Mouse (Mus musculus) neutrophil, adult 5-6 weeks (primary cell): ENCODE measurements around the gene Proca1. TPM values are rescaled to one million over a fixed set of nuclear protein-coding genes. Genes with fewer than 3 reads are reported as not detected.
"Not testable (repeated sequence)": the region's sequence is repeated elsewhere in the genome, so short reads cannot be mapped to it uniquely, and the experiment has no call there.

Experiments
- ATAC-seq: fragments of 151-379, 151-347 bp; 2 replicates; pipeline ENCODE4 v1.8.0; 2017; ENCODE audit warnings: mild to moderate bottlenecking, moderate TSS enrichment; ENCODE audit not compliant: insufficient number of reproducible peaks, poor library complexity, low FRiP score, severe bottlenecking; ENCODE audit errors: extremely low read depth
- total RNA-seq: library from RNA; stranded (forward); fragments of 200-1000 nt; gene quantifications from 2 replicates; pipeline ENCODE4 v1.2.3, GENCODE M21; 2017

Gene Proca1
- total RNA-seq, 1 experiment from 2014 or later = not detected

GRCm38 (mm10) chr11:78178859-78179437 is 14.2 kb upstream of the Proca1 start:
- ATAC-seq = no peak

GRCm38 (mm10) chr11:78179438-78179999 is 13.7 kb upstream of the Proca1 start:
- no peak for ATAC-seq

- no peak for ATAC-seq
Observed at GRCm38 (mm10) chr11:78180081-78180761, 13.0 kb upstream of the Proca1 start.

- no peak for ATAC-seq
Observed at GRCm38 (mm10) chr11:78181830-78182357, 11.3 kb upstream of the Proca1 start.

GRCm38 (mm10) chr11:78182450-78182849 is 10.7 kb upstream of the Proca1 start:
- ATAC-seq = no peak

- ATAC-seq = peak; percentile 96
Observed at GRCm38 (mm10) chr11:78182961-78183844, 10.0 kb upstream of the Proca1 start, which contains the start of gene Rpl23a. Rpl23a (minus strand) TSS chr11:78183584.

GRCm38 (mm10) chr11:78183884-78184514 is 9.2 kb upstream of the Proca1 start:
- ATAC-seq = no peak

GRCm38 (mm10) chr11:78184702-78185101 is 8.5 kb upstream of the Proca1 start:
- not testable (repeated sequence) for ATAC-seq

GRCm38 (mm10) chr11:78188331-78189233 is 4.6 kb upstream of the Proca1 start, which contains the start of gene Rab34:
Rab34 (plus strand) TSS chr11:78188430.
- no peak for ATAC-seq

- ATAC-seq = 0 out of 2 replicates have a peak, but pooled peaks have one; percentile 6
Observed at GRCm38 (mm10) chr11:78189234-78190040, 3.8 kb upstream of the Proca1 start.

- ATAC-seq = no peak
Observed at GRCm38 (mm10) chr11:78190041-78190440, 3.2 kb upstream of the Proca1 start.

GRCm38 (mm10) chr11:78194411-78195100 is 1.4 kb downstream of the Proca1 start:
- peak; percentile 65; the same call in 1 of the 2 replicates for ATAC-seq

GRCm38 (mm10) chr11:78195101-78195863 is 2.1 kb downstream of the Proca1 start:
- ATAC-seq = no peak

GRCm38 (mm10) chr11:78202372-78202771 is 9.2 kb downstream of the Proca1 start:
- ATAC-seq = no peak

GRCm38 (mm10) chr11:78204287-78204686 is 11.1 kb downstream of the Proca1 start:
- no peak for ATAC-seq
